Mouse (Mus musculus) limb, embryonic 15.5 days (tissue): ENCODE results near the gene Rnf152. TPM values are rescaled to one million over a fixed set of nuclear protein-coding genes. Genes with fewer than 3 reads are reported as not detected.

Experiments
- ATAC-seq: fragments of 200-750 bp; cut with Nextera tagmentation; 2 replicates; pipeline ENCODE4 v1.8.0; 2017; ENCODE audit warnings: low read depth, moderate TSS enrichment; ENCODE audit not compliant: insufficient number of reproducible peaks, low FRiP score, low TSS enrichment
- H3K27ac ChIP-seq: fragments of 300-500 bp; sonication (generic); 2 replicates; pipeline ENCODE4 v1.5.1; 2015; ENCODE audit warnings: moderate library complexity, mild to moderate bottlenecking, inconsistent platforms
- H3K27me3 ChIP-seq: fragments of 300-500 bp; sonication (generic); 2 replicates; pipeline ENCODE4 v1.6.1; 2015; ENCODE audit warnings: inconsistent platforms
- H3K36me3 ChIP-seq: fragments of 300-500 bp; sonication (generic); 2 replicates; pipeline ENCODE4 v1.6.1; 2015; ENCODE audit warnings: inconsistent platforms
- H3K4me1 ChIP-seq: fragments of 300-500 bp; sonication (generic); 2 replicates; pipeline ENCODE4 v1.6.1; 2015; ENCODE audit warnings: inconsistent platforms
- H3K4me2 ChIP-seq: fragments of 300-500 bp; sonication (generic); 2 replicates; pipeline ENCODE4 v1.6.1; 2015; ENCODE audit warnings: mild to moderate bottlenecking, inconsistent platforms
- H3K4me3 ChIP-seq: fragments of 300-500 bp; sonication (generic); 2 replicates; pipeline ENCODE4 v1.5.1; 2015; ENCODE audit warnings: mild to moderate bottlenecking, inconsistent platforms
- H3K9ac ChIP-seq: fragments of 300-500 bp; sonication (generic); 2 replicates; pipeline ENCODE4 v1.6.1; 2015; ENCODE audit warnings: inconsistent platforms
- H3K9me3 ChIP-seq: fragments of 300-500 bp; sonication (generic); 2 replicates; pipeline ENCODE4 v1.6.1; 2016; ENCODE audit warnings: inconsistent platforms
- WGBS: fragments of 180-500 bp; shearing (Covaris S2); methylation state at CpG from one replicate; pipeline ENCODE4 v1.1.7; 2015; 5-methylcytosine and 5-hydroxymethylcytosine counted together
- polyA plus RNA-seq: library from polyadenylated mRNA; unstranded; fragments of >200 nt; fragmentation: Nextera tagmentation; extraction: Ambion mirVana; gene quantifications from 2 replicates; pipeline ENCODE4 v1.2.1, GENCODE M21; 2015

Rnf152 gene
- polyA plus RNA-seq, 1 experiment from 2014 or later, result 1.3 TPM

DNA sequence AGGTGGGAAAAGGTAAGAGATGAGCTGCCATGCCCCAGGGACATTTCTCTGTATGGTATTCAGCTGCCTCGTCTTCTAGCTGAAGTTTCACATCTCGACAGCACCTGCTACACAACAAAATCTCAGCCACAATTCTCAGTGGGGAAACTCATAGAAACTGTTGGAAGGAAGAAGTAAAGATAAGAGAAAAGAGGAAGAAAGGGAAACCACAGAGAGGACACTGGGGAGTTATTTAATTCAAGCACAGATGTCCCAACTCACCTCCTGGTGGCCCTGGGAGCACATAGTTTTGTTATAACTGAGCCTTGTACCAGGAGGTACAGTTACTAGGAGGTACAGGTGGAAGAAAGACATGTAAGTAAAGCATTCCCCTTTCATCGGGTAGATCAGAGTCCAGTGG lies 99.3 kb downstream of the Rnf152 start:
- 77% methylated on average over 3 of the region's 3 CpGs for WGBS
- H3K36me3 ChIP-seq, result no peaks in the 10 kb centered on the region
- no peak overlapping the region for H3K9ac ChIP-seq
- H3K4me1 ChIP-seq, result no peaks in the 10 kb centered on the region
- no peak overlapping the region for H3K4me3 ChIP-seq
- no peak for ATAC-seq
- H3K9me3 ChIP-seq, result no peaks in the 10 kb centered on the region
- H3K4me2 ChIP-seq, result no peak overlapping the region
- H3K27ac ChIP-seq, result no peak overlapping the region
- no peaks in the 10 kb centered on the region for H3K27me3 ChIP-seq

DNA sequence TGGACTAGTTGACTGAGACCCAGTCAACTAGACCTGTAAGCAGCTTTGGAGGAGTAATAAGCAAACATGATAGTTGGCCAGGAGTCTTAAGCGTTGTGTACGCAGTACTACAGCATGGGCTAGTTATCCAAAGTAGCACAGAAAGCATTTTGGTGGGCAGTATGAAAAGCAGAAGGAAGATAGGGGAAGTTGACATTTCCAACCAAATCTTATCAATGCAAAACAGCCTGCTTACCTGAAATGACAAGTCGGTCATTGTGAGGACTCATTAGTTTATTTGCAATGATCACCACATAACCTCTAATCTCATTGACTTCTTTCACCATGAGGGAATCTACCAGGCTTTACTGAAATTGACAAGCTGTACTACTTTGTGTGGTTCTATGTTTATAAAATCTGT lies 107.3 kb downstream of the Rnf152 start:
- no peak overlapping the region for H3K4me3 ChIP-seq
- H3K36me3 ChIP-seq, result no peaks in the 10 kb centered on the region
- H3K27ac ChIP-seq, result no peak overlapping the region
- H3K4me2 ChIP-seq, result no peak overlapping the region
- H3K9ac ChIP-seq, result no peak overlapping the region
- H3K9me3 ChIP-seq, result no peaks in the 10 kb centered on the region
- no peaks in the 10 kb centered on the region for H3K27me3 ChIP-seq
- H3K4me1 ChIP-seq, result no peaks in the 10 kb centered on the region
- no peak for ATAC-seq
- WGBS, result 95% methylated on average over 3 of the region's 3 CpGs

DNA sequence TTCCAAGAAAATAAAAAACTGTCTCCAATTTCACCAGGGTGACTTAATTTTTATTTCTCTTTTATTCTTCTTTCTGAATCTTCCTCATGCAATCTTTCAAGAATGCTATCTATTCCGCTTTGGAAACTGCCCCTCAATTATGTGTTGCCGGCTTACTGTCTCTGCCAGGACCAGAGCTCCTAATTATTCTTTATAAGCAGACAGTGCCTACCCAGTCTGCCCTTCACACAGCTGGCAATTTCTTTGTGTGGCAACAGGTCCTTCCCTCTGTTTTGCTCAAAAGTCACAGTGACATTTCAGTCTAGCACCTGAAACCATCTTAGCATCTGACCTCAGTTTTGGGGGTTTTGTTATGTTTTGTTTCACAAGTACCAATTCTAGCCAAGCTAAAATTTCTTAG lies 109.9 kb downstream of the Rnf152 start:
- Histone ChIP-seq H3K9me3 (no peaks in the 10 kb centered on the region), H3K27me3 (no peaks in the 10 kb centered on the region), H3K4me3 (no peak overlapping the region), H3K9ac (no peak overlapping the region), H3K27ac (no peak overlapping the region), H3K4me1 (no peaks in the 10 kb centered on the region), H3K36me3 (no peaks in the 10 kb centered on the region), H3K4me2 (no peak overlapping the region)
- WGBS, result 48% methylated on average over 2 of the region's 2 CpGs
- no peak for ATAC-seq

DNA sequence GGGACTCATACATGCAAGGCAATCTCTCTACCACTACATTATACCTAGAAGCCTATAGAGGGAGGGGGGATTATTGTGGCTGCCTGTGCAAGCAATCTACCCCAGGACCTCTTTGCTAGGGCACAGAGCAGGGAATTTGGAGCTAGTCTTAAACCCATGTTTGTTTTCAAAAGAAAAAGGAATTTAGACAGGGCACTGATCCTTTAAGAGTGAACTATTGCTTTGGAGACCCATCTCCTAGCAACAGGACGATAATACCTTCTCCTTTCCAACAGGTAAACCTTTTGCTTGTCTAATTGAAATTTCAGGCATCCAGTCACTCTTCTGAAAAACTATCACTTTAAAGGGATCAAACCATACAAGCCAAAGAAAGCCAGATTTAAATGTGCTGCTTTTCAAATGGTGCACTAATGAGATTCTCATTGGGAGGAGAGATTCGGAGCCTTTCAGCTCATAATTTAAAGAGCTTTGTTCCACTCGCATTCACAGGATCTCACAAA lies 110.4 kb downstream of the Rnf152 start:
- no peaks in the 10 kb centered on the region for H3K36me3 ChIP-seq
- WGBS, result 29% methylated on average over 3 of the region's 3 CpGs
- no peak for ATAC-seq
- no peaks in the 10 kb centered on the region for H3K4me1 ChIP-seq
- no peaks in the 10 kb centered on the region for H3K27me3 ChIP-seq
- no peaks in the 10 kb centered on the region for H3K9me3 ChIP-seq
- no peak overlapping the region for H3K27ac ChIP-seq
- no peak overlapping the region for H3K4me2 ChIP-seq
- H3K4me3 ChIP-seq, result no peak overlapping the region
- no peak overlapping the region for H3K9ac ChIP-seq

DNA sequence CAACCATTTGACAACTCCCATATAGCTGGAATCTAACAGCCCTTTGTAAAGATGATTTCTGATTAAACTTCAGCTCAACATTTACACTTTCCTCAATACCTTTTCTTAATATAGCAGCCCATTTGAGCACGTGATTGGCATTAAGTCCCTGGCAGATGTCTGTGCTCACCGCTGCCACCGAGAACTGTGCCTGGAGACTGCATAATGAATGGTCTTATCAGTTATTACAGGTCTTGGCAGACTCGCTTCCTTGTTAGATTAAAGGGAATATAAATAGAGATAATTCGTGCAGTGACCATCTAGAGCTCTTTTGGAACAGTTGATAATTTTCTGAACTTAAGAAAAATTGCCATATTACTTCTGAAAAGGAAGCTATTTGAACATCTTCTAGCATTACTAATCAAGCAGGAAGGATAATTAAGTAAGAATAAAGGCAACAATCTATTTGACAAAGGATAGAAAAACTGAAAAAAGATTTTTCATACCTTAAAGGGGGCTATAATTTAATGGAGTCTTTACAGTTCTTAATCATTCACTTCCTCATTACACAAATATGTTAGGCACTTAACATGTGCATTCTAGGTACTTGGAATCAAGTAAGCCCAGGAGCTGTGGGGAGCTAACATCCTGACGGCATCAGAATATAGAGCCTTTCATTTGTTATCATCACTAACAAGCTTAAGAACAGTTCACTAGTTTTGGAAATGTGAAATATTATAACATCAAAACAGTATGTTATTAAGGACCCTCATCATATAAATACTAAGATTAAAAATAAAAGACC lies 113.0 kb downstream of the Rnf152 start:
- ATAC-seq, result no peak
- H3K27me3 ChIP-seq, result no peaks in the 10 kb centered on the region
- no peaks in the 10 kb centered on the region for H3K9me3 ChIP-seq
- H3K4me3 ChIP-seq, result no peak overlapping the region
- no peak overlapping the region for H3K9ac ChIP-seq
- no peak overlapping the region for H3K27ac ChIP-seq
- WGBS, result 67% methylated on average over 6 of the region's 6 CpGs
- no peaks in the 10 kb centered on the region for H3K36me3 ChIP-seq
- no peaks in the 10 kb centered on the region for H3K4me1 ChIP-seq
- no peak overlapping the region for H3K4me2 ChIP-seq

DNA sequence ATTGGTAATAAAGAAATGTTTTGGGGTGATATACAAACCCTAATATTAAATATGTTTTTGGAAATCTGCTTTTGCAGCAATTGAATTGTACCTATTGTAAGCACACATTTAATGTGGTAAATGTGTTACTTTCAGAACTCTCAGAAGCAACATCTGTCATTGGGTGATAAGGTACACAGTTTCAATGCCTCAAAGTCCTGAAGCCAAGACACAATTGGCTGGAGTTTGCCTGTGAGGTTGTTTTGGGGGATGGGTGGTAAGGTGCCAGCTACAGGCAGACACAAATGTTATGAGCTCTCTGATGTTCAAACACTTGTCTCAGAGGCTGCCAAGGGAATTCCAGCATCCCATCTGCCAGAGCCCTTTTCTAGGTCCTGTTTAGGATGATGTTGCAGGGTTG lies 116.3 kb downstream of the Rnf152 start:
- no peak overlapping the region for H3K27ac ChIP-seq

More for the DNA sequence above, 116.3 kb downstream of the Rnf152 start:
- no peak for ATAC-seq
- H3K4me2 ChIP-seq, result no peak overlapping the region
- no peaks in the 10 kb centered on the region for H3K27me3 ChIP-seq
- H3K4me1 ChIP-seq, result no peaks in the 10 kb centered on the region
- no peak overlapping the region for H3K4me3 ChIP-seq
- H3K36me3 ChIP-seq, result no peaks in the 10 kb centered on the region
- no peak overlapping the region for H3K9ac ChIP-seq
- no peaks in the 10 kb centered on the region for H3K9me3 ChIP-seq
